Mouse (Mus musculus) G1E (cell line): ENCODE measurements around the gene Chd5. TPM values are rescaled to one million over a fixed set of nuclear protein-coding genes. Genes with fewer than 3 reads are reported as not detected.

Experiments used
- ATAC-seq: 2 replicates; pipeline ENCODE4 v1.8.0; 2016; ENCODE audit warnings: mild to moderate bottlenecking; ENCODE audit not compliant: insufficient number of reproducible peaks, poor library complexity, low FRiP score, severe bottlenecking; ENCODE audit errors: extremely low read depth
- DNase-seq: peaks from one replicate; pipeline ENCODE4 v3.0.0; 2012; ENCODE audit warnings: low spot score
- H3K27me3 ChIP-seq: 2 replicates; pipeline ENCODE4 v1.6.1; 2012; ENCODE audit warnings: mild to moderate bottlenecking, low read length, inconsistent platforms; ENCODE audit not compliant: insufficient read depth
- H3K36me3 ChIP-seq: replicated peaks from 2 replicates; pipeline ENCODE3; 2012; ENCODE audit warnings: mild to moderate bottlenecking, inconsistent platforms
- H3K4me1 ChIP-seq: 2 replicates; pipeline ENCODE4 v1.6.1; 2012; ENCODE audit warnings: low read depth, low read length, inconsistent platforms, mixed read lengths; ENCODE audit not compliant: insufficient read depth
- H3K4me3 ChIP-seq: 2 replicates; pipeline ENCODE4 v1.5.1; 2012; ENCODE audit warnings: low read depth, mild to moderate bottlenecking, inconsistent platforms, low read length, moderate library complexity, mixed read lengths
- H3K9me3 ChIP-seq: replicated peaks from 2 replicates; pipeline ENCODE4 v1.6.1; 2012; ENCODE audit warnings: inconsistent platforms
- CTCF ChIP-seq: IDR thresholded peaks from 2 replicates; pipeline ENCODE4 v1.5.1; 2012; ENCODE audit warnings: low read depth, low read length, inconsistent platforms, mixed read lengths
- GATA1 ChIP-seq: IDR thresholded peaks from 2 replicates; pipeline ENCODE4 v1.6.1; 2012; ENCODE audit warnings: borderline replicate concordance, low read length, inconsistent platforms, mixed read lengths
- GATA2 ChIP-seq: IDR thresholded peaks from 2 replicates; pipeline ENCODE4 v1.6.1; 2012; ENCODE audit warnings: low read depth, low read length, inconsistent platforms, borderline replicate concordance
- POLR2AphosphoS5 ChIP-seq: IDR thresholded peaks from 2 replicates; pipeline ENCODE4 v1.6.1; 2012; ENCODE audit warnings: low read depth, low read length, inconsistent platforms; ENCODE audit not compliant: insufficient replicate concordance
- TAL1 ChIP-seq: conservative IDR thresholded peaks from 2 replicates; pipeline ENCODE4 v1.6.1; 2012; ENCODE audit warnings: low read depth, low read length, inconsistent platforms, mixed read lengths
- polyA plus RNA-seq: library from polyadenylated mRNA; stranded (reverse); fragments of >175 nt; gene quantifications from 2 replicates; pipeline ENCODE4 v1.2.3, GENCODE M21; 2012
- total RNA-seq, 2 experiments: library from RNA; stranded (forward) in 1 of 2; stranded (reverse) in 1 of 2; fragments of 200-1000 nt in 1 of 2; fragments of >200 nt in 1 of 2; fragmentation: Nextera tagmentation in 1 of 2; gene quantifications; 2 replicates each; pipeline ENCODE4 v1.2.3; 2014 to 2017

Chd5 gene
- total and polyA plus RNA-seq, 3 experiments = under 0.01 to 0.01 TPM; not detected in 1

DNA sequence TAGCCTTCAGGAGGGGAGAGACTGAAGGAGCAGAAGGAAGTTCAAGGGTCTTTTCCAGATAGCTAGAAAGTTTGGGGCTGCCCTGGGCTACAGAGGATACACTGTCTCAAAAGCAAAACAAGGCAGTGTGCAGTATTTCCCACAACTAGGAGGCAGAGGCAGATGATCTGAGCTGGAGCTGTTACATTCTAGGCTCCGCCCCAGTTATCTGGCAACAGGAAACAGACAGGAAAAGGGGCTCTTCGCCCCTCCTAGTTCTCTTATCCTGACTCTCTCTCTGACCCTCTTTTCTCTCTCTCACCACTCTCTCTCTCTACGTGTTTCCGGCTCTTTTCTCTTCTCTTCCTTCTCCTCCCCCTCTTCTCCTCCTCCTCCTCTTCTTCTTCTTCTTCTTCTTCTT is 42.5 kb upstream of the Chd5 start:
- Histone ChIP-seq H3K9me3 (no peaks in the 10 kb centered on the region), H3K4me1 (peaks cover 37% of the 10 kb centered on the region), H3K36me3 (peaks cover 24% of the 10 kb centered on the region), H3K27me3 (peaks cover 2% of the 10 kb centered on the region; the same call in 1 of the 2 replicates), H3K4me3 (peak overlapping the region; percentile 57; the same call in 1 of the 2 replicates)
- TF ChIP-seq GATA1 (no peak), TAL1 (no peak), GATA2 (no peak), POLR2AphosphoS5 (no peak), CTCF (no peak)
- ATAC-seq (peak; percentile 63), DNase-seq (peak; percentile 78)

DNA sequence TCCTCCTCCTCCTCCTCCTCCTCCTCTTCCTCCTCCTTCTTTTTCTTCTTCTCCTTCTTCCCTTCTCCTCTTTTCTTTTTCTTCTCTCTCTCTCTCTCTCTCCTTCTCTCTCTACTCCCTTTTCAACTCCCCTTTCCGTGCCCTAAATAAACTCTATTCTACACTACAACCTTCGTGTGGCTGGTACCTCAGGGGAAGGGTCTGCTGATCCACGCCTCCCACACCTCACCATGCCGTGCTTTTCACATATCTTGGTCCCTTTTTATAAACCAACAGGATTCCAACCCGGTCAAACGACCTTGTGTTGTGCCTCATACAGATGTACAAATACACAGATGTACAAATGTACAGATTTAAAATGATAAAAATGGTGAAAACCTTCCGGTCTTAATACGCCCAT is 42.1 kb upstream of the Chd5 start:
- Histone ChIP-seq H3K4me1 (peaks cover 37% of the 10 kb centered on the region), H3K4me3 (peak overlapping the region; percentile 96), H3K9me3 (no peaks in the 10 kb centered on the region), H3K27me3 (peaks cover 2% of the 10 kb centered on the region; the same call in 1 of the 2 replicates), H3K36me3 (peaks cover 29% of the 10 kb centered on the region)
- ATAC-seq = no peak
- TF ChIP-seq GATA2 = no peak
- TF ChIP-seq CTCF = no peak
- TF ChIP-seq TAL1 = no peak
- TF ChIP-seq GATA1 = no peak
- no peak for TF ChIP-seq POLR2AphosphoS5
- DNase-seq = no peak

DNA sequence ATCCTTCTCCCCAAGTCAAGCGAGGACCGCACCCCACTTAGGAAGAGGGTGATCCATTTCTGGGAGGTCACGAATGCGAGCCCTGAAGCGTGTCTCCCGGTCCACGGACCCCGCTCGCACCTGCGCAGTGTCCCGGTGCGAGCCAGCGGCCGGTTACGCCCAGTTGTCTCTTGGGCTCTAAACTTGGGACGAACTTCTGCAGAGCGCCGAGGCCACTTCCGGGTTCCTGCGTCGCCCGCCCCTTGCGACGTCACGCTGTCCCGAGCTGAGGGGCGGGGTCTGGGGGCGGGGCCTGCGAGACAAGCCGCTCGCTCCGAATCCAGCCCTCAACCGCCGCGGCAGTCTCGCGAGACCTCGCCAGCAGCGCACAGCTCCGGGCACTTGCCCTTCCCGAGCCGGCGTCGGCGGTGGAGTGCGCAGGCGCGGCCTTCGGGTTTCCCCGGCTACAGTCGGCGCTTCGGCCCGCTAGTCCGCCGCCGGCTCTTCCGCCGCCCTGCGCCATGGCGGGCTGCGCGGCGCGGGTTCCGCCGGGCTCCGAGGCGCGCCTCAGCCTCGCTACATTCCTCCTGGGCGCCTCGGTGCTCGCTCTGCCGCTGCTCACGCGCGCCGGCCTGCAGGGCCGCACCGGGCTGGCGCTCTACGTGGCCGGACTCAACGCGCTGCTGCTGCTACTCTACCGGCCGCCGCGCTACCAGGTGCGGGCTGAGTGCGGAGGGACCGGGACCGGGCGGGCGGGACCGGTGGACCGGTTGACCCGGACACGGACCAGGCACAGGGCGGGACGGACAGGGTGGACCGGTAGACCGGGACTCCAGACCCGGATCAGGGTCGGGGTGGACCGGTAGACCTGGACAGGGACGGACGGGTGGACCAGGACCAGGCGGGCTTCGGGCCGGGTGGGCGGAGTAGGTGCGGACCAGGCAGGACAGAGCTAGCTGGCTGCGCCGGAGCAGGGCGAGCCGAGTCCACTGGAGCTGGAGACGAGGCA is 41.3 kb upstream of the Chd5 start, which contains the start of gene Icmt:
TSS of gene Icmt (plus strand) at position 354 of the 988 bp plus-strand sequence.
- peaks cover 39% of the 10 kb centered on the region for H3K4me1 ChIP-seq
- no peak for TF ChIP-seq CTCF
- ATAC-seq (peak; percentile 77), DNase-seq (peak; percentile 94)
- H3K9me3 ChIP-seq = no peaks in the 10 kb centered on the region
- H3K27me3 ChIP-seq = peaks cover 2% of the 10 kb centered on the region; the same call in 1 of the 2 replicates
- H3K4me3 ChIP-seq = peak within 1 kb of the TSS; percentile 96
- peaks cover 37% of the 10 kb centered on the region for H3K36me3 ChIP-seq

DNA sequence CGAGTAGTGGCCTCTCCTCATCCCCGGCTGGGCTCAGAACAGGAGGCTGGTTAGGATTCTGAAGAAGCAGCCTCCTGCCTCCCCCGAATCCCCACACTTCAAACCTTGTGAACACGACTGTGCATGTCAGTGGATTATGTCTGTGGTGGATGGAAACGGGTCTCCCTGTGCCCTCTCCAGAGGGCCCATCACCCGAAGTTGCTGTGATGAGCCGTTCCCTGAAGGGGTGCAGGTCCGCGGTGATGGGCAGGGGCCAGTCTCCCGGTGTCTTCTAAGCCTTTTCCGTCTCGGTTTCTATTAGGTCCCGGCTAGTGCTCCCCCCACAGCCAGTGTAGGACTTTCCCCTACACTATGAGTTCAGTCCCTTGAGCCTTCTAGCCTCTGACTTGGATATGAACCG is 39.6 kb upstream of the Chd5 start:
- Histone ChIP-seq H3K9me3 (no peaks in the 10 kb centered on the region), H3K36me3 (peaks cover 54% of the 10 kb centered on the region), H3K4me3 (peak overlapping the region; percentile 47; the same call in 1 of the 2 replicates), H3K4me1 (peaks cover 40% of the 10 kb centered on the region), H3K27me3 (no peaks in the 10 kb centered on the region)
- TF ChIP-seq GATA1 = no peak
- no peak for TF ChIP-seq GATA2
- no peak for TF ChIP-seq POLR2AphosphoS5
- no peak for TF ChIP-seq CTCF
- no peak for TF ChIP-seq TAL1
- ATAC-seq (no peak), DNase-seq (no peak)

DNA sequence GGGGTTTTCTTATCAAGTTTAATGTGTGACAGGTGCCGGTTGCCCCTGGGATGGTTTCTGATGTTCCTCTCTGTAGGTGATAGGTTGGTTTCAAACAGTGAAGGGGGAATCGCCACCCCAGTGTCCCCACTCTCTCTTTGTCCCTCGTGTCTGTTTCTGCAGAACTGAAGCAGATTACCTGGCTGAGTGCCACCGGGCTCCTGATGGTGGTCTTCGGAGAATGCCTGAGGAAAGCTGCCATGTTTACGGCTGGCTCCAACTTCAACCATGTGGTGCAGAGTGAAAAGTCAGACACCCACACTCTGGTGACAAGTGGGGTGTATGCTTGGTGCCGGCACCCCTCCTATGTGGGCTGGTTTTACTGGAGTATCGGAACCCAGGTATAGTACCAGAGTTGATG is 38.1 kb upstream of the Chd5 start:
- Histone ChIP-seq H3K9me3 (no peaks in the 10 kb centered on the region), H3K4me3 (no peak overlapping the region), H3K27me3 (no peaks in the 10 kb centered on the region), H3K36me3 (peaks cover 69% of the 10 kb centered on the region), H3K4me1 (peaks cover 36% of the 10 kb centered on the region)
- no peak for ATAC-seq
- no peak for DNase-seq
- TF ChIP-seq GATA1 (no peak), POLR2AphosphoS5 (no peak), TAL1 (no peak)

DNA sequence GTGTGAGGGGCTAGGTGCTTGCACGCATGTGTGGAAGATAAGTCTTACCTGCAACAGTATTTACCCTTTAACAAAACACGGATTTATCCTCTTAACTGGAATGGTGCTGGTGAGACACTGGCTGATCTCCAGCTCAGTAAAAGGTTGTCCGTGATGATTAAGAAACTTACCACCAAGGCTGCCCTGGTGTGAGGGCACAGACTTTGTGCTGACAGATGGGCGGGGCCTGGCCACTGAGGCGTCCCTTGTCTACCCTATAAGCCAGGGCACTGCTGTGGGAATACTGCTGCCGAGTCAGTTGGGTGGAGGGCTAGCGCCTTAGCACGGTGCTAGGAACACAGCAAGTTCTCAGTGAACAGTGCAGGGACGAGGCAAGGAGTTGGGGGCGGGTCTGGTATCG is 36.4 kb upstream of the Chd5 start:
- no peak for ATAC-seq
- no peak overlapping the region for H3K4me3 ChIP-seq
- DNase-seq = no peak
- H3K36me3 ChIP-seq = peaks cover 84% of the 10 kb centered on the region
- no peaks in the 10 kb centered on the region for H3K9me3 ChIP-seq
- no peaks in the 10 kb centered on the region for H3K27me3 ChIP-seq
- TF ChIP-seq POLR2AphosphoS5 = no peak
- no peak for TF ChIP-seq GATA1
- no peak for TF ChIP-seq GATA2
- TF ChIP-seq CTCF = no peak
- no peak for TF ChIP-seq TAL1
- H3K4me1 ChIP-seq = peaks cover 24% of the 10 kb centered on the region
